Mouse (Mus musculus) ovary, adult 18-20 months (tissue): Measurements from ENCODE around the gene Wdr13.

Experiments
- DNase-seq: peaks from one replicate; pipeline ENCODE4 v3.0.0; 2022; ENCODE audit warnings: low spot score, mixed read lengths

Gene Wdr13

GRCm38 (mm10) chrX:8132017-8132976 lies at the start of gene Wdr13:
TSS of gene Wdr13 (minus strand) at chrX:8132892.
- peak; percentile 89 for DNase-seq

DNA sequence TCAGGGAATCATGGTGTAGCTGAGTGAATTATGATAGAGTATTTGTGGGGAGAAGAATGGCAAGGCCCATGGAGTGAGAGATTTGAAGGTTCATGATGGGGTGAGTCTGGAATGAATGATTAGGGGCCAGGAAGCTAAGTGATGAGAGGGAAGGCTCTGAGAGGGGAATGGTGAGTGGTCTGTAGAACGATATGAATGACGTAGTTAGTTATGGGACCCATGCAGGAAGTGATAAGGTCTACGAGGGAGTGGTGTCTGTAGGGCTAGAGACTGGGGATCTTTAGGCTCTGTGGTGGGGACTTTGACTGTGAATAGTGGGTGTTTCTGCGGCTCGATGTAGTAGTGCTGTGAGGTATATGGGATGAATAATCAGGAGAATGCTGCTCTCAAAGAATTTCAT lies 47.0 kb upstream of the Wdr13 start:
- DNase-seq: no peak

DNA sequence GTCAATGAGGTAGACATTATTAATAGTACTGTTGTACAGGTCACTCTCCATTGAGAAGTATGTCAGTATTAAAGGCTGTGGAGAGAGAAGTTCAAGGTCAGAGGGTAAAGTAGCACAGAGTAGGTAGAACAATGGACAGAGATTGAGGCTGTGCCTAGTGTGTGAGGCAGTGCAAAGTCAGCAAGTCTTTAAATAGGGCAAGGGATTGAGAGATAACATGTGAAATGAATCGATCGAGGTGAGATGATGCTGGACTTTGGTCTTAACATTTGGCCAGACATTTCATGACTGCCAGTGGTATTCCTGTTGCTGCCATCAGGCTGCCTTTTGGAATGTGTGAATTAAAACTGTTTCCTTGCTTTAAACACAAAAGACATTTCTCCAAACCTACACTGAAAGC lies 46.2 kb upstream of the Wdr13 start:
- DNase-seq: no peak

DNA sequence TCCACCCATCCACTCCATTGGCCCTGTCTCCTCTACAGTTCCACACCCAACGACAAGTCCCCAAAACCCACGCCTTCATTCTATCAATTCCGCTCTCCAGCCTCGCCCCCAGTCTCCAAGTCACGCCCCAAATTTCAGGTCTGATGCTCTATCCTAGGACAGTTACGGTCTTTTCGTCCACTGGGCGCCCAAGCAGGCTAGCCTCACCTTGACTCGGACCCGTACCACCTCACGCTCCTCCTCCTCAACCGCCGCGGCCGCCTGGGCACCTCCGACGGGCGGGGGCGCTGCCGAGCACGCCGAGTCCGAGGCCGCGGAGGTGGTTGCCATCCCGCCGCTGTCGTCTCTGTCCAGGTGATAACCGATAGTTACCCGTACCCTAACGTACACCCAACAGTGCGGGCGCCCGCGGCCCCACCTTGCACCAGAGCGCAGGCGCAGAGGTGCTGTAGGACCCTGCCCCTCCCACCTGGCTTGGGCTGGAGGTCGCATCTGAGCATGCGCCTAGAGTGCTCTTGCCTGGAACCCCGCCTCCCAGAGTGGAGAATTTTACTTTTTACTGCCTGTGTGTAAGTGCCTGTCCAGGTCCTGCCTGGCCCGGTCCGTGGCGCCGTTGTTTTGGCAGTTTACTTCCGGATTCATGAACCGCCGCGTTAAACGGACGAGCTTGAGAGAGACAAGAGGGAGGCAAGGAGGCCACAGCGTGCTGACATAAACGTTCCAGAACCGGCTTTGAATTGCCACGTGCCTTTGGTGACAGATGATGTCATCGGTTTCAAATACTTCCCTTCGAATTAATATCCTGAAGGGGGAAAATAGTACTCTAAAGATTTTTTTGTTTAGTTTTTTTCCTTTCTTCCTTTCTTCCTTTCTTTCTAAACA lies 43.1 kb upstream of the Wdr13 start, which contains the start of gene Tbc1d25:
Gene Tbc1d25, minus strand, starts transcription at position 678 of the 882 bp plus-strand sequence.
- peak; percentile 83 for DNase-seq

DNA sequence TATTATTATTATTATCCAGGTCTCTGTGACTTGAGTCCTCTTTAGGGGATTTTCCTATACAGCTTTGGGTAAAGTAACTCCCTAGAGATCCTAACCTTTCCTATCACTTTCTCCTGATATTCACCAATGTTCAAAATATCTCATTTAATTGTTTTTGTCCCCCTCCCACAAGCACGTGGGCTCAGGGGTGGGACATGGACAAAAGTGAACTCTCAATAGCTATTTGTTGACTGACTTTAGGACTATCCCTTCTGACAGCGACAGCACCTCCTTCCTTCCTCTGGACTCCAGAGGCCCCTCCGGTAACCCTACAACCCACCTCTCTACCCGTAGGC lies 42.4 kb upstream of the Wdr13 start:
- DNase-seq: no peak

GRCm38 (mm10) chrX:8167716-8168647 lies 35.3 kb upstream of the Wdr13 start:
- no peak for DNase-seq

GRCm38 (mm10) chrX:8164471-8164870 lies 31.8 kb upstream of the Wdr13 start:
- peak; percentile 6 for DNase-seq

DNA sequence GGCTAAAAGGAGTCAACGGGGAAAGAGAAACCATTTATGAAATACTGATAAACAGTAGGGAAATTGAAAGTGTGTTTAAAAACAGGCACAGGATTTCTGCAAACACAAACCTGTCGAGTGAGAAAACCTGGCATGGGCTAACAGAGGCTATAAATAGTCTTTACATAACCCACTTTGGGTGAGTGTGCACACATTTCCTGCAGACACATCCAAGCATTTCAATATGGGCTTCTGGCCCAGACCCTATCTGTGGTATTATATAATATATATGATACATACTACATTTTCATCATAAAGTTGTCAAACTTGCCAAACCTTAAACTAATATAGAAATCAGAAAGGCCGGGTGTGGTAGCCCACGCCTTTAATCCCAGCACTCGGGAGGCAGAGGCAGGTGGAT lies 30.4 kb upstream of the Wdr13 start:
- DNase-seq: no peak

DNA sequence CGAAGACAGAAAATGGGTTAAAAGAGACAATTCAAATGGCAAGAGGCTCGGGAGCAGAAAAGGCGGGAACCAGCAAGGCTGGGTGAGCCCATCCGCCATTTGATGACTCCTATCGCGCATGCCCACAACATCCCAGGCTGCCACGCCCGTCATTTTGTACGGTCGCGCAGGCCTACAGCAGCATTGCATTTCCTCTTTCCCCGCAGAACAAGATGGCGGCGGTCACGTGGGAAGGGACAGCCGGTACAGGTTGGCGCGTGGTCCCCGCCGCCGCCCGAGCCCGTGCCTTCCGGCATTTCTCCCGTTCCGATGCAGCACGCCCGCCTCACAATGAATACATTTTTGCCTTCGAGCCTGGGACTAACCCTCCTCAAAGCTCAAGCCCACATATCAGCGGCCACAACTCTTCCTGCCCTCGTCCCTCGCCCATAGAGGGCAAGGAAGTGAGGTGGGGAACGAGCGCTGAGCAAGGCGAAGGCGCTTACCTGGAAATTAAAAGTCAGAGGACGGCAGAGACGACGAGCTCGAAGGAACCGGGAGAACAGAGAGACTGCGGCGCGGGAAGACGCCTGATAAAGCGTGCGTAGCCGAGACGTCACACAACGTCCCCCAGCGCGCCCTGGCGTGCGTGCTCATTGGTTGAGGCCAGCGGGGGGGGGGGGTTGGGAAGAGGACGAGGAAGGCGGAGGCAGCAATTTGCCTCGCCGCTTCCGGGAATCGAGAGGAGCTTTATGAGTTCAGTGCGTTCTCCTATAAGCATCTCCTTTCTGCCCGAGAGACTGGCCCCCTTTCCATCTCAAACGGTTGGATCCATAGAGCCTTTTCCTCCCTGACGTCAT lies 12.7 kb upstream of the Wdr13 start, which contains the start of gene Rbm3:
Gene Rbm3, minus strand, starts transcription at position 728 of the 839 bp plus-strand sequence.
- DNase-seq: peak; percentile 68

- DNase-seq: no peak
These were observed 11.1 kb upstream of the Wdr13 start for GRCm38 (mm10) chrX:8143750-8144149.

DNA sequence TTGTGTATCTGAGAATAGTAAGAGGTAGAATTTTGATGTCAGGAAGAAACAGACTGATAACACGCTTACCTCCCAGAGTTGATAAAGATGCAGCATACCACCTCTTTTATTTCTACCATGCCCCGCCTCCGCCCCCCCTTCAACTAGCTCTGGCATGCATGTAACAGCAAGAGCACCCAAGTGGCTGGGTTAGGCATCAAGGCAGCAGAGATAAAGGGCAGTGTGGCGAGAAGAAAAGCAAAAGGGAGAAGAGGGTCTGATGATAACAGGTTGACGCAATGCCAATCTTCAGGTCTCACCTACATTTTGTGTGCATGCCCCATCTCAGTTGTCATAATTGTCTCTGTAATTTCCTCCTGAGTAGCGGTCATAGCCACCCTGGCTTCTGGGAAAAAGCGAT lies 10.3 kb upstream of the Wdr13 start:
- no peak for DNase-seq

DNA sequence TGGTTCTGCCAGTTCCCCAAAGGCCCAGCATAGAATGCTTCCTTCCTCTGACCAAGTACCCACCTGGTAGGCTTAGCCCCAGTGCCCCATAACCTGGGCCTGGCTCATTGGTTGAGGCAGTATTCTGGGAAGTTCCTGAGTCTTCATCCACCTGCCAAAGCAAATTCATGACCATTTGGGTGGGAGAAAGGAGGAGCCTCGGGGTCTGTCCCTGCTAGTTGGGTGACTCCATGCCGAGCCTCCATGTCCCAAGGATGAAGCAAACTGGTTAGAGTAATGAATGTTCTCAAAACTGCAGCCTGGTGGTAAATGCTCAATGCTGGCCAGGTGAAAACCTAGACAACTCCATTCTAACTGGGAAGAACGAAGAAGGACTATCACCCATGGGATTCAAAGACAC lies 8.4 kb upstream of the Wdr13 start:
- DNase-seq: no peak

DNA sequence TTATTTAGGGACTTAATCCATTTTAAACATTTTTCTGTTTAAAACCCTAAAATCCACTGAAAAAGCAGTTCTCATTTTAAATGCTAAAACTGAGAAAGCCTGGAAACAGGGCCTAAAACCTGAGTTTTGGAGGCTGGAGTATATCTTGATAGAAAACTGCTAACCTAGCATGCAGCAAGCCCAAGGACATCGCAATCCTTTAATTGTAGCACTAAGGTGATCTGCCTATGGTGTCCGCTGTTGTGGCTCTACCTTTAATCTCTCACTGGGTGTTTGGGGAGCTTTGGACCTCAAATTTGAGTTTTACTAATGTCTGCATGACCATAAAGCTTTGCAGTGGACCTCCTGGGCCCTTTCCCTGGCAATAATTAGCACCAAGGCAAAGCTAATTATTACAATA lies 7.8 kb upstream of the Wdr13 start:
- no peak for DNase-seq

DNA sequence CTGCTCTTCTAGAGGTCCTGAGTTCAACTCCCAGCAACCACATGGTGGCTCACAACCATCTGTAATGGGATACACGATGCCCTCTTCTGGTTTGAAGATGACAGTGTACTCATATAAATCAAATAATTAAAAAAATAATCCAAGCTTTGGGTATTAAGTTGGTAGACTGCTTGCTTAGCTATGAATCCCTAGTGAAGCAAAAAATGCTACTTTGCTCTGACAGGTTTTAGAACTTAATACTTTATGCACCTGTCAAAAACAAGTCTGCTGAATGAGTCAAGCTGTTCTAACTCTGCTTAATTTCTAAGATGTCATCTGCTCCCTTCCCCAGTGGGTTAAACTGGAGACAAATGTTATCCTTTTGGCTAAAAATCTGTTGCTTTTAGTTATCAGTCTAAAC lies 6.8 kb upstream of the Wdr13 start:
- DNase-seq: no peak

DNA sequence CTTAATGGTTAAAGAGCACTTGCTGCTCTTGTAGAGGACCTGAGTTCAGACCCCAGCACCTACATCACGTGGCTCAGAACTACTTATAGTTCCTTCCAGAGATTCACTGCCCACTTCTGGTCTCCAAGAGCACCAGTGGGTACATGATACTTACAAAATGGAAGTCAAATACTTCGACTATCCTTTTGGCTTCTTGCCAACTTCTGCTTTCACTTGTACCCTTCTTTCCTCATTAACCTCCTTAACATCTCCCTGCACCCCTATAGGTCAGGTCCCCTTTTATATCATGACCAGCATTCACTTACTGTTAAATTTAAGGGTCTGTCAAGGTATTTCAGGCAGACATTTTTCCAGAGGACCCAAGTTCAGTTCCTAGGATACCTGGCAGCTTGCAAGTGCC lies 3.2 kb upstream of the Wdr13 start:
- DNase-seq: no peak

- DNase-seq: no peak
These were observed 1.3 kb downstream of the Wdr13 start for GRCm38 (mm10) chrX:8131393-8131792.

DNA sequence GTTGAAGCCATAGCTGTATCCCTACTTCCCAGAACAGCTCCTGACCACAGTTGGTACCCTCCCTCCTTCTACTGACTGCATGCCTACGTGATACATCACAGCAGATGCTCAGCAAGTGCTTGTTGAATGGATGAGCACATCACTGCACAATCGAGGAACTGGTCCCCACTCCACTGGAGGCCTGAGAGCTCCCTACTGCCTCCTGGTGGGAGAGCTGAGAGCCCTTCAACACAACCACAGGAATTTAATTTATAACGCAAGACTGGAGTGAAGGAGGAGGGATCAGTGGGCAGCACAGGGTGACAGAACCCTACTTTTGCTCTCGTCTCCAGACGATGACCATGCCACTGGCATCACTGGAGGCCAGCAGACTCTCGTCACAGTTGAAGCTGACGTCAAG lies 7.5 kb downstream of the Wdr13 start:
- DNase-seq: no peak

- DNase-seq: no peak
These were observed 8.7 kb downstream of the Wdr13 start for GRCm38 (mm10) chrX:8123821-8124470.

DNA sequence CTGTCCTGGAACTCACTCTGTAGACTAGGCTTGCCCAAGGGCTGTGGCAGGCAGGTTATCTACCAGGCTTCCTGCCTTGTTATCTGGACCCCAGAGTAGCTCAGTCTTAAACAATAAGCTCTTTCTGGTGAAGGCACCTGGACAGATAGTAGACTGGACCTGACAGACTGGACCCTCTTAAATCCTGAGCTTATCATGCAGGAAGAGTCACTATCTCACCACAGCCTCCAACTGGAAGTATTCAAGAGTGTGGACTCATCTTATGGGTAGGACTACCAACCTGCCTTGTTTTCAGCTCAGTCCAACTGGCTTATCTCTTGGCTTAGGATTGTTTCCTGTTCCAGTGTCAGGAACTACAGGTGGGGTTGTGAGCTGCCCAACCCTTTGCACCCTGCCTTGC lies 15.4 kb downstream of the Wdr13 start:
- DNase-seq: no peak

DNA sequence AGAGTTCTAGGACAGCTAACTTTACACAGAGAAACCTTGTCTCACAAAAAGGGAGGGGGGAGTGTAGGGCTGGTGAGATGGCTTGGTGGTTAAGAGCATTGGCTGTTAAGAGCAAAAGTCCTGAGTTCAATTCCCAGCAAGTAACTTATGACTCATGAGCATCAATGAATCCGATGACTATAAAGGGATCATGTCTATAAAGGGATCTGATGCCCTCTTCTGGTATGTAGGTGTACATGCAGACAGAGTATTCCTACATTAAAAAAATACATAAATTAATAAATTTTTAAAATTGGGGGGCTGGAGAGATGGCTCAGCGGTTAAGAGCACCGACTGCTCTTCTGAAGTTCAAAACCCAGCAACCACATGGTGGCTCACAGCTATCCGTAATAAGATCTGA lies 17.4 kb downstream of the Wdr13 start:
- DNase-seq: no peak
